Mouse (Mus musculus) embryo, embryonic 10 days (tissue): ENCODE measurements around the gene Midn.

Source experiments
- DNase-seq: peaks from one replicate; pipeline ENCODE4 v3.0.0-alpha.2; 2015; ENCODE audit warnings: low spot score

Midn gene

DNA sequence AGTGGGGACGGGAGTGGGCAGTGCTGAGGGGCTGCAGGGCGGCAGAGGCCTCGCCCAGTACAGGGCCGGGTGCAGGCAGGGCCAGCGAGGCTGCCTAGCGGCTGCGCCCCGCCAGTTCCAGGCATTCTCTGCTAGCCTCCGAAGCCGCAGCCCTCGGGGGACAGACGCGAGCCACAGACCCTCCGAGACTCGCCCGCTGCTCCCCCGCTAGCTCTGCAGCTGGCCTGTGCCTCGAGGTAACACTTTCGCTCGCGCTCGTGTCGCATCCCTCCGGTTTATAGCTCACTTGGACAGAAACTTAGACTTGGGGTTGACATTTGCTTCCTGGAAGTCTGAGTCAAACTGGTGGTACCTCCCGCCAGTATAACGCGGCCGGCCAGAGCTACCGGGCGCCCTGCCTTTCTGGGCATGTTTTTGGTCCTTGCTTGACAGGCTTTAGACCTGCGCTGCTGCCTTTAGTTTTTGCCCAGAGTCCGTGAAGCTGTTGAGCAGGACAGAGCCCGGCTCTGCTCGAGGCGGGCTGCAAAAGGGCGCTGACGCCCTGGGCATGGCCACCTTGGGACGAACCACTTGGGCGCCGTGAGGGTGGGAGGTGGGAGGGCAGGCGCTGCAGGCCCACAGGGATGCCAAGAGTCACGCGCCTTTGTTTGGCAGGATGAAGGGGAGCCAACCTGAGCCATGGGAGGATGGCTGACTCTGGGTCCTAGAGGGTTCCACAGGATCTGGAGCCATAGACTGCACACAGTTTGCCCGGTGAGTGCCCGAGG lies 23.9 kb downstream of the Midn start:
- DNase-seq, result no peak

DNA sequence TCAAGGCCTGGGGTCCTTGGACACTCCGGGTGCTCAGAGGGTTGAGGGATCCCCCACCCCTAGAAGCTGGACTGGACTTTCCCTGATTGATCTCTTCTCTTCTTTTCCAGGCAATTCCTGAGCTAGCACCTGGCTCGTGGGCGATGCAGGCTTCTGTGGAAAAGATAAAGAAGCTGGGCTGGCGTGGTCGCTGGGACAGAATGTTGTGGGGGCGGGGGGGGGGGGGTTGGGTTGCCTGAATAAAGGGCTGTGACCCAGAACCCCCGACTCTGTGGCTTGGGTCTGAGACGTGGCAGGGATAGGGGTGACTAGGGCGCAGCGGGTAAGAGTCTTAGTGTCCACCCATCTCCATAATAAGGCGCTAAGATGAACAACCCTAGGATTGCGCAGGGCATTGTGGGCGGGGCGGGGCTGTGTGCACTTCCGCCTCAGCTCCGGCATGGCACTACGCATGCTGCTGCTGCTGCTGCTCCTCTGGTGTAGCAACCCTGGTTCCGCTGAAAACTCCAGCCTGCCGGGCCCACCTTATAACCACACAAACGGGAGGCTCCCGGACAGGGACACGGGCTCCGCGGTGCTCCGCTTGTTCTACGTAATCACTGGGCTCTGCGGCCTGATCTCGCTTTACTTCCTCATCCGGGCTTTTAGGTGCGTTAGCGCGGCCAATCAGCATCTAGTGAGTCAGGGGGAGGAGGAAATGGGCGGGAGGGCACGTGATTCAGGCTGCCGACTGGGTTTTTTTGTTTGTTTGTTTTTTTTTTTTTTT lies 24.6 kb downstream of the Midn start, which contains the start of gene 1600002K03Rik:
Gene 1600002K03Rik, plus strand, starts transcription at position 418 of the 766 bp plus-strand sequence.
- peak; percentile 92 for DNase-seq

- no peak for DNase-seq
These were observed 25.3 kb downstream of the Midn start for GRCm38 (mm10) chr10:80173358-80173757.

DNA sequence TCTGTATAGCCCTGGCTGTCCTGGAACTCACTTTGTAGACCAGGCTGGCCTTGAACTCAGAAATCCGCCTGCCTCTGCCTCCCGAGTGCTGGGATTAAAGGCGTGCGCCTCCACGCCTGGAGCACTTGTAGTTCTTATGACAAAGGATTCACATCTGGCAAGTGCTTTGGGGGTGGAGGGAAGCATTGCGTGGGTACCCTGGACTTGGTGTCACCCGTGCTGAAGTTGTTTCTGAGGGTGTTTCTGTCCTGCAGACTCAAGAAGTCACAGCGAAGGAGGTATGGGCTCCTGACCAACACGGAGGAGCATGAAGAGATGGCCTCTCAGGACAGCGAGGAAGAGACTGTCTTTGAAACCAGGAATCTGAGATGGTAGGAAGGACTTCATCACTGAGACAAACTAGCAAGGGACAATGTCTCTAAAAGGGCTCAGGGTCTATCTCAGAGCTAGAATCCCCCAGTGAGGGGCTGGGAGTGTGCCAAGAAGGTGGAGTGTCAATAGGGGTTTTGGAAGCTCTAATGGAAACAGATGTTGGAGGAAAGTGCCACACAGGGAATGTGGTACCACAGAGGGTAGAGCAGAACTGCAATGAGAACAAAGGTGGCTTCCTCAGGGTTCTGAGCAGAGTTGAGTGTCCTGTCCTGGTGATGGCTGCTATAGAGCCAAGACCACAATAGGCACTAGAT lies 26.0 kb downstream of the Midn start:
- no peak for DNase-seq

DNA sequence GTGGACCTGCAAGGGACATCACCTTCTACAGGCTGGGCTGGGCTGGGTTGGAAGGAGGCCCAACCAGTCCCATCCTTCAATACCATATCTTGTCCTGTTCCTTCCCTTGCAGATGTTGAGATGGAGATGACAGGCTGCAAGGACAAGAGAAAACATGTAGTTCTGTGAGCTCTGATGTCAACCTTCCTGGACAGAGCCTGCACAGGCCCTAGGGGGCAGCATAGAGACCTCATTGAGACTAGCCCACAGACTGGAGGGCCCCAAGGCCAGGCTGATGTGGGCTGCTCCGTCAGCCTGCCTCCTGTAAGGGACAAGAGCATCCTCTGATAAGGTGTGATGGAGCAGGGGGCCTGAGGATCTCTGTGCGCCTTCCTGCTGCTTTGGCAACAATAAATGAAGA lies 26.6 kb downstream of the Midn start:
- peak; percentile 73 for DNase-seq

DNA sequence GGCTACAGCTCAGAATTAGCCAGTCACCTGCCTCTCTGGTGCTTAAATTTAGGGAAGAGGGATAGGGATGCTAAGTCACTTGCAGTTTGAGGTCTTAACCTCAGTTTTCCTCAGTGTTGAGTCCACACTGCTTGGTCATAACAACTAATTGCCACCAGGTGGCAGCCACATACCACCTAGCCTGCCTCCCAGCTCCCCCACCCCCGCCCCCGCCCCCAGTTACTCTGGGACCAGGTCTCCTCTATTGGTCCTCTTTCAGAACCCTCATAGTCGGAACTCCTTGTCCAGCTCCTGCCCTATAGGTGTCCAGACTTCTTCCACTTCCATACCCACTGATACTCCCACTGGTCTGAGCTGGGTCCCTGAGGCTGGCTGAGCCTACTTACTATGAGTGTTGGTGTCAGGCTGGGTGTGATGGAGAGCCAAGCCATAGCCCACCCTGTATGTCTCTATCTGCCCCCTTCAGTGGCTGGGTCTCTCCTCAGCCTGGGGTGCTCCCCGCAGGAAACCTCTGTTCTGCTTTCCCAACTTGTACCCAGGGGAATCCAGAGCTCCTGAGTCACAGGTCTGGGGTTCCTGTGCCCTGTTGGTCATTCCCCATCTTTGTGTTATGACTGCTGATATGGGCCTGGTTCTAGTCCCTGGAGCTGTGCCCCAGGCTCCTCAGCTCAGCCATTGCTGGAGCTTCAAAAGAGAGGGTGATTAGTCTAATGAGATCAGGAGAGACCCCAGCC lies 27.6 kb downstream of the Midn start:
- DNase-seq, result peak; percentile 76

- no peak for DNase-seq
These were observed 28.3 kb downstream of the Midn start for GRCm38 (mm10) chr10:80176270-80176834.

- no peak for DNase-seq
These were observed 29.6 kb downstream of the Midn start for GRCm38 (mm10) chr10:80177441-80178279.

- peak; percentile 54 for DNase-seq
These were observed 31.3 kb downstream of the Midn start, which contains the start of gene Efna2 for GRCm38 (mm10) chr10:80179068-80180051. Efna2 (plus strand) TSS chr10:80179482.

DNA sequence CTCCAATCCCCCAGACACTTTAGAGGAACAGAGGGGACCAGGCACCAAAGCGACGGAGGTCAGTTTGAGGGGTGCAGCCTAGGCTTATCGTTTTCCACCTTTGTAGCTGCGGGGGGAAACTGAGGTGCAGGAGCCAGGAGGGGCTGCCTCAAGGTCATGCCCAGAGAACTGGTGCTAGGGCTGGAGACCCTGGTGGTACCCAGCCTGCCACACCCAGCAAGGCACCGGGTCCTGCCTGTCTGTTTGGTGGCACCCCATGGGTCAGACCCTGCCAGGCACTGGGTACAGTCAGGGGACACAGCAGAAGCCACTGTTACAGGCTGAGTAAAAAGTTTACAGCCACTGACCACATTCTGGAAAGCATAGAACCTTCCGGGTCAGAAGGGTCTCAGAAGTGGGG lies 32.2 kb downstream of the Midn start:
- no peak for DNase-seq

GRCm38 (mm10) chr10:80180823-80181222 lies 32.8 kb downstream of the Midn start:
- no peak for DNase-seq

DNA sequence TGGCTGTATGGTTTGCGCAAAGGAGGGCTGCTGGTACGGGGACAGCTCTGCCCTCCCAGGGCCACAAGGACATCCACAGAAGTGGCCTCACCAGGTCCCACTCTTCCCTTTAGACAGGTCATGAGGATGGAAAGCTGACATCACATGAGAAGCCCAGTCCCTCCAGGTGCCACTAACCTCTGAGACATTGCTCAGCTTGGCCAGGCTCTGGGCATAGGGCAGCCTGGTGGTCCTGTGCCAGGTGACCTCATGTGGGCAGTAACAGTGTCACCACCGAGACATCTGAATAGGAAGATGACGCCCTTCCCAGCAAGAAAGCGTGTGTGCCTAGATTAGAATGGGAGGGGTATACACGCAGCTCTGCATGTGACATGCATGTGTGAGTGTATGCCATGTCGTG lies 34.5 kb downstream of the Midn start:
- DNase-seq, result no peak

DNA sequence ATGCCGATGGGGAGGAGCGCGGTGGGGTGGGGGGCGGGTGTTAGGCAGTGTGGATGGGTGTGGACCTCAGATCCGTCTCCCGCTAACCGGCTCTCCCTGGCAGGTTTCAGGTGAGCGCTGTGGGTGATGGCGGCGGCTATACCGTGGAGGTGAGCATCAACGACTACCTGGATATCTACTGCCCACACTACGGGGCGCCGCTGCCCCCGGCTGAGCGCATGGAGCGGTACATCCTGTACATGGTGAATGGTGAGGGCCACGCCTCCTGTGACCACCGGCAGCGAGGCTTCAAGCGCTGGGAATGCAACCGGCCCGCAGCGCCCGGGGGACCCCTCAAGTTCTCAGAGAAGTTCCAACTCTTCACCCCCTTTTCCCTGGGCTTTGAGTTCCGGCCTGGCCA lies 38.6 kb downstream of the Midn start:
- no peak for DNase-seq

DNA sequence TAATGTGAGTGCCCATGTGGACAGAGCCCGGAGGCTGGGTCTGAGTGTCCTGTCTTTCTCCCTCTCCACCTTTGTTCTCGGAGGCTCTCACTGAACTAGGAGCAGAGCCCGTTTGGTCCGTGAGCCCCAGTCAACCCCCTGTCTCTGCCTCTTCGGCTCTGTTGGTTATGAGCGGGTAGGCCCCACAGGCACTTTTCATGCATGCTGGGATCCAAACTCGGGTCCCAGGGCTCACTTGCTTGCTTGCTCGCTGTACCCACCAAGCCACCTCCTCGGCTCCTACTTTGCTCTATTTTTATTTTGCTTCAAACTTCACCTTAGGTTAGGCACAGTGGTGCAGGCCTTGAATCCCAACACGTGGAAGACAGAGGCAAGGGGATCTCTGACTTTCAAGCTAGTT lies 39.7 kb downstream of the Midn start:
- no peak for DNase-seq

DNA sequence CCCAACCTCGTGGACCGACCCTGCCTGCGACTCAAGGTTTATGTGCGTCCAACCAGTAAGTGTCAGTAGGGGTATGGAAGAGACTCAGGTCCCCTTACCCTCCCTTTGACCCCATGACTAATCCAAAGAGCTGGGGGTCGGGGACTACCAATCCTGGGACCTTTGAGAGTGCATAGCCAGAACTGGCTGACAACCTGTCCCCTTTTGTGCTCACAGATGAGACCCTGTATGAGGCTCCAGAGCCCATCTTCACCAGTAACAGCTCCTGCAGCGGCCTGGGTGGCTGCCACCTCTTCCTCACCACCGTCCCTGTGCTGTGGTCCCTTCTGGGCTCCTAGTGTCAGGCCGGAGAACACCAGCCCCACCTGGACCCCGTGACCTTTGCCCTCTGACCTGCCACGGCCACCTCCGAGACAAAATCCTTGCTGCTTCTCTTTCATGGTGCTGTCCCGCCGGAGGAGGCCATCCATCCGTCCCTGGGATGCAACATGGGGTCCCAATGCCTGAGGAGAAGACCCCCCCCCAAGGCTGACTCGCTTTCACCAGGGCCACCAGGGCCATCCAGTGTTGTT lies 40.5 kb downstream of the Midn start:
- no peak for DNase-seq

- DNase-seq, result peak; percentile 66
These were observed 41.9 kb downstream of the Midn start for GRCm38 (mm10) chr10:80189999-80190398.

DNA sequence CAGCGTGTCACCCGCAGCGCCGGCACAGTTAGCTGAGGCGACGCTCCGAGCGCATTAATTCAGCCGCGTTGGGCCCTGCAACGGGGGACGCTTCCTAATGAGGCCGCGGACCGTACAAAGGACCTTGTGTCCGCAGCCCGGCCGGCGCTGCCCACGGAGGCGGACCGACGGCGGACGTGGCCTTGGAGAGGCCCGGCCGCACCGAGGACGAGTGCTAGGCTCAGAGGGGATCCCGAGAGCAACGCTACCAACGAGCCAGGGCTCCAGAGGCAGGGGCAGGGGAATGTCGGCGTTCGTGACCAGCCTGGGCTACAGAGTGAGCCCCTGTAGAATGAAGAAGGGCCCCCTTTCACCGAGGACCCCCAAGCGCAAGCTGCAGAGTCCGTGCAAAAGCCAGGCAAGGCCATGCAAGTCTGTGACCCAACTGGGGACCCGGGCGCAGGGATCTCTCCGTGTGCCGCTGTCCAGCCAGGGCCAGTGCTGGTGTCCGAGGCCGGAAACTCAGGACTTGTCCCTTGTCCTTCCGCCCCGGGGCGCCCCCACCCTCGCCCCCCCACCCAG lies 42.5 kb downstream of the Midn start:
- peak; percentile 75 for DNase-seq

DNA sequence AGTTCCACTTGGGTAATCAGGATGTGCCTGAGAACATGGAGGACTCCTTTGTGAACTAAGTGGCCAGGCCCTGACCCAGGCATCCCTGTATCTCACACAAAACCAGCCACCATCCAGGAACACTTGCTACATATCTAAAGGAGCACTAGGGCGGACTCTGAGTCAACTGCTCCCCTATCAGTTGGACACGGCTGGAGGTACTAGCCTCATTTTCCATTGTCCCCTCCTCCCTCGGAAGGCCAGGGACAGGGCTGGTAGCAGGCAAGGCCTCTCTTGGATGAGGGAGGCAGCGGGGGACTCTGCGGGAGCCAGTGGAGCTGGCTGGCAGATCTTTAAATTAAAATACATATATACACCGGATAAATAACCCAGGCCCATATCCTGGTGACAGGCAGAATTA lies 45.9 kb downstream of the Midn start:
- DNase-seq, result no peak

GRCm38 (mm10) chr10:80194441-80194840 lies 46.4 kb downstream of the Midn start:
- DNase-seq, result no peak
